Mouse (Mus musculus): ENCODE measurements around the gene Agpat3. TPM values are rescaled to one million over a fixed set of nuclear protein-coding genes. Genes with fewer than 3 reads are reported as not detected.

Agpat3 gene
- total and polyA plus RNA-seq, 3 experiments = 0.07 TPM; not detected in 2

DNA sequence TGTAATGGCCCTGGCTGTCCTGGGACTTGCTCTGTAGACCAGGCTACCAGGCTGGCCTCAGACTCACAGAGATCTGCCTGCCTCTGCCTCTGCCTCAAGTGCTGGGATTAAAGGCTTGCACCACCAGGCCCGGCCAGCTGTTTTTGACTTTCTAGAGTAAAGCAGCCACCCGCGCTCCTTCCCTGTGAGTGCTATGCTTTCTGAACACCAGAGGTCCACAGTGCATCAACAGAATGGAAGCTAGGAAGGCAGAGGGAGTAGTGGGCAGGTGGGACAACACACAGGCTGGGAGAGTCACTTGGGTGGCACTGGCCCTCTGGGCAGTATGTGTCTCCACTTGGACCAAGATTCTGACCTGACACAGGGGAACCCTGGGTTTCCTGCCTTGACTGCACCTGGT lies 43.1 kb upstream of the Agpat3 start:
- Histone ChIP-seq H3K4me1 (ENCODE audit: control insufficient read depth in 1 of 2, insufficient read depth in 2 of 2, low read length in 2 of 2) (peaks cover 0 to 18% of the 10 kb centered on the region in 2 experiments; a peak in 2 of 4 replicates), H3K36me3 (ENCODE audit: control insufficient read depth in 1 of 2, insufficient read depth in 2 of 2, low read length in 2 of 2) (peaks cover under 1 to 6% of the 10 kb centered on the region in 2 experiments; a peak in 3 of 4 replicates), H3K9me3 (replicated peaks; ENCODE audit: insufficient read depth, low read length) (no peaks in the 10 kb centered on the region), H3K9ac (ENCODE audit: control insufficient read depth, low read depth, low read length, poor library complexity, severe bottlenecking) (no peak overlapping the region), H3K27ac (ENCODE audit: control insufficient read depth, low read depth, low read length) (no peak overlapping the region), H3K27me3 (ENCODE audit: control insufficient read depth in 1 of 2, insufficient read depth in 2 of 2, low read length in 2 of 2) (peaks cover 0 to 2% of the 10 kb centered on the region in 2 experiments; a peak in 1 of 4 replicates), H3K79me2 (ENCODE audit: control insufficient read depth, insufficient read depth, low read length, poor library complexity) (no peaks in the 10 kb centered on the region), H3K4me3 (ENCODE audit: control insufficient read depth in 1 of 2, insufficient read depth in 1 of 2, low read depth in 2 of 2, low read length in 2 of 2) (no peak overlapping the region)
- no peak for TF ChIP-seq MEF2A (IDR thresholded peaks at IDR 0.05; ENCODE audit: extremely low read depth, insufficient replicate concordance, low read depth, low read length, poor library complexity, severe bottlenecking)
- TF ChIP-seq ZKSCAN1 (IDR thresholded peaks at IDR 0.05; ENCODE audit: low read depth, low read length) = no peak
- no peak for TF ChIP-seq MXI1 (IDR thresholded peaks at IDR 0.05; ENCODE audit: low read depth, low read length)
- TF ChIP-seq EP300 (IDR thresholded peaks at IDR 0.05; ENCODE audit: low read depth in 1 of 2, low read length in 2 of 2) = no peak
- no peak for TF ChIP-seq CTCF (IDR thresholded peaks at IDR 0.05 in 2 of 3, conservative IDR thresholded peaks at IDR 0.05 in 1 of 3; ENCODE audit: control insufficient read depth in 1 of 3, insufficient read depth in 1 of 3, low read depth in 2 of 3, low read length in 3 of 3, poor library complexity in 1 of 3, severe bottlenecking in 1 of 3)
- TF ChIP-seq TAL1 (IDR thresholded peaks at IDR 0.05; ENCODE audit: low read length) = no peak
- no peak for TF ChIP-seq BHLHE40 (IDR thresholded peaks at IDR 0.05; ENCODE audit: borderline replicate concordance, low read depth, low read length)
- no peak for TF ChIP-seq POLR2AphosphoS2 (IDR thresholded peaks at IDR 0.05; ENCODE audit: low read length)
- TF ChIP-seq USF1 (IDR thresholded peaks at IDR 0.05; ENCODE audit: low read depth, low read length) = no peak
- no peak for TF ChIP-seq ZMIZ1 (IDR thresholded peaks at IDR 0.05; ENCODE audit: low read depth, low read length)
- no peak for TF ChIP-seq TBP (IDR thresholded peaks at IDR 0.05; ENCODE audit: low read depth, low read length)
- no peak for DNase-seq (ENCODE audit: low read depth, low spot score)

DNA sequence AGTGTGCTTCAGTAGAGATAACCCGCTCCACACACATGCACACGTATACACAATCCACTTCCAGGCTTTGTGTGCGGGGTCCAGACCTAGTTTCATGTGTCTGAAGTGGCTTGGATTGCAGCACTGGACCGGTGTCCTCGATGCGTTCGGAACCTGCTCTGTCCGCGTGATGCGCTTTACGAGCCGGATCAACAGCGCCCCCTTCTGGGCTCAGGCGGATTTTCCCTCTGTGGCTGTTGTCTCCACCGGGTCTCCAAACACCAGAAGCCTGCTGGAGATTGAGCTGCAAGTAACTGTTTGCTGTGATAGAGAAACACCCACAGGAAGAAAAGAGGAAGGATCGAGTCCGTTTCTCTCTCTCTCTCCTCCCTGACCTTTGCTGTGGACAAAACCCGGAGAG lies 39.8 kb upstream of the Agpat3 start:
- H3K27ac ChIP-seq (ENCODE audit: control insufficient read depth, low read depth, low read length) = no peak overlapping the region
- H3K9ac ChIP-seq (ENCODE audit: control insufficient read depth, low read depth, low read length, poor library complexity, severe bottlenecking) = no peak overlapping the region
- DNase-seq (ENCODE audit: low read depth, low spot score) = peak; percentile 84
- H3K4me3 ChIP-seq (ENCODE audit: control insufficient read depth in 1 of 2, insufficient read depth in 1 of 2, low read depth in 2 of 2, low read length in 2 of 2) = peak overlapping the region; percentile 9 to 28; a peak in 2 of 4 replicates
- TF ChIP-seq SIN3A (IDR thresholded peaks at IDR 0.05; ENCODE audit: low read length) = no peak
- 0 out of 2 replicates have a peak, but pooled peaks have one; percentile 58 for TF ChIP-seq MYC (IDR thresholded peaks at IDR 0.05; ENCODE audit: low read depth, low read length)
- TF ChIP-seq ZNF384 (IDR thresholded peaks at IDR 0.05; ENCODE audit: low read depth, low read length) = no peak
- TF ChIP-seq RAD21 (IDR thresholded peaks at IDR 0.05; ENCODE audit: low read depth, low read length) = peak; percentile 93
- peak; percentile 39 to 44; a peak in 1 of 4 replicates for TF ChIP-seq EP300 (IDR thresholded peaks at IDR 0.05; ENCODE audit: low read depth in 1 of 2, low read length in 2 of 2)
- peak; percentile 90 to 97 (median 95) for TF ChIP-seq CTCF (IDR thresholded peaks at IDR 0.05 in 2 of 3, conservative IDR thresholded peaks at IDR 0.05 in 1 of 3; ENCODE audit: control insufficient read depth in 1 of 3, insufficient read depth in 1 of 3, low read depth in 2 of 3, low read length in 3 of 3, poor library complexity in 1 of 3, severe bottlenecking in 1 of 3)
- TF ChIP-seq UBTF (IDR thresholded peaks at IDR 0.05; ENCODE audit: borderline replicate concordance, insufficient read depth, low read depth, low read length) = no peak
- no peak for TF ChIP-seq CHD2 (IDR thresholded peaks at IDR 0.05; ENCODE audit: low read length)
- no peak for TF ChIP-seq E2F4 (IDR thresholded peaks at IDR 0.05; ENCODE audit: borderline replicate concordance, low read depth, low read length)
- TF ChIP-seq TAL1 (IDR thresholded peaks at IDR 0.05; ENCODE audit: low read length) = no peak
- TF ChIP-seq USF1 (IDR thresholded peaks at IDR 0.05; ENCODE audit: low read depth, low read length) = 0 out of 2 replicates have a peak, but pooled peaks have one; percentile 48
- TF ChIP-seq RCOR1 (IDR thresholded peaks at IDR 0.05; ENCODE audit: low read depth, low read length) = no peak
- TF ChIP-seq HCFC1 (IDR thresholded peaks at IDR 0.05; ENCODE audit: low read depth, low read length) = no peak
- no peak for TF ChIP-seq POLR2AphosphoS5 (IDR thresholded peaks at IDR 0.05; ENCODE audit: borderline replicate concordance, low read depth, low read length)
- TF ChIP-seq ZC3H11A (IDR thresholded peaks at IDR 0.05; ENCODE audit: low read depth, low read length) = peak; percentile 79
- TF ChIP-seq ZKSCAN1 (IDR thresholded peaks at IDR 0.05; ENCODE audit: low read depth, low read length) = no peak
- peak; percentile 73 for TF ChIP-seq MAX (IDR thresholded peaks at IDR 0.05; ENCODE audit: low read length)
- peak; percentile 88 for TF ChIP-seq SMC3 (IDR thresholded peaks at IDR 0.05; ENCODE audit: low read depth, low read length)
- no peaks in the 10 kb centered on the region for H3K9me3 ChIP-seq (replicated peaks; ENCODE audit: insufficient read depth, low read length)
- H3K27me3 ChIP-seq (ENCODE audit: control insufficient read depth in 1 of 2, insufficient read depth in 2 of 2, low read length in 2 of 2) = peaks cover 0 to 2% of the 10 kb centered on the region in 2 experiments; a peak in 3 of 4 replicates
- H3K79me2 ChIP-seq (ENCODE audit: control insufficient read depth, insufficient read depth, low read length, poor library complexity) = no peaks in the 10 kb centered on the region
- H3K36me3 ChIP-seq (ENCODE audit: control insufficient read depth in 1 of 2, insufficient read depth in 2 of 2, low read length in 2 of 2) = no peaks in the 10 kb centered on the region
- 0 out of 4 replicates have a peak, but pooled peaks cover 0 to 8% of the 10 kb centered on the region in 2 experiments for H3K4me1 ChIP-seq (ENCODE audit: control insufficient read depth in 1 of 2, insufficient read depth in 2 of 2, low read length in 2 of 2)

Measured in MEL (cell line).